Mouse (Mus musculus) spleen, embryonic (tissue): Measurements from ENCODE around the gene Cbr2.
"Not testable (repeated sequence)": the region's sequence is repeated elsewhere in the genome, so short reads cannot be mapped to it uniquely, and the experiment has no call there.

ENCODE experiments used
- CTCF ChIA-PET: fragments of 350-600 bp; sonication (Branson Sonifier 250); formaldehyde crosslinking; loops from one replicate; lab custom pipeline; 2022; lab: Charles Lee

Gene Cbr2

DNA sequence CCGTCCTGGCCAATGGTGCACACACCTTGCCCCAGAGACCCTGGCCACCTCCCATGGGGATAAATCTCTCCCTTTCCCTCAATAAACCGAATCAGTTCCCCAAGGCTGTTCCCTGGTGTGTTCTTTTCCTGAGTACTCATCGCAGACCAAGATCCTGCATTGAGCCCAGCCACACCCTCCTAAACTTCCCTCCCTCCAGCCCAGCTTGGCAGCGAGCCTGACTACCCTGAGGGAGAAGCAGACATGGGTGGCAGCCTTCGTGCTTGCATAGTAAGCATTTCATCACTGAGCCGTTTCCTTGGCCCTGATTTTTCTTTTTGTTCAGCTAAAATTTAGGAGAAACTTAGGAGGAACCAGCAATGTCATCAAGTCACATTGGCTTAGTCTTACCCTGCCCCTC, 1.6 kb upstream of the Cbr2 start:
- CTCF ChIA-PET = no interaction called here

DNA sequence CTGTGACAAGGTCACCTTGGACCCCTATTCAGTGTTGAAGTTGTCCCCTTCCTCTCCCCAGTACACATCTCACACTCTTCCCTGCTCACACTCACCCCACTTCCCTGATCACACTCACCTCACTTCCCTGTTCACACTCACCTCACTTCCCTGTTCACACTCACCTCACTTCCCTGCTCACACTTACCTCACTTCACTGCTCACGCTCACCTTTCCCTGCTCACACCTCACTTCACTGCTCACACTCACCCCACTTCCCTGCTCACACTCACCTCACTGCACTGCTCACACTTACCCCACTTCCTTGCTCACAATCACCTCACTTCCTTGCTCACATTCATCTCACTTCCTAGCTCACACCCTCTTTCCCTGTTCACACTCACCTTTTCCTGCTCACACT, 519 bp downstream of the Cbr2 start:
- CTCF ChIA-PET = interaction anchor here (0.7 kb wide), 1 partner anchor 109 kb away, joined by 3 read pairs; no protein-coding TSS in a partner anchor

DNA sequence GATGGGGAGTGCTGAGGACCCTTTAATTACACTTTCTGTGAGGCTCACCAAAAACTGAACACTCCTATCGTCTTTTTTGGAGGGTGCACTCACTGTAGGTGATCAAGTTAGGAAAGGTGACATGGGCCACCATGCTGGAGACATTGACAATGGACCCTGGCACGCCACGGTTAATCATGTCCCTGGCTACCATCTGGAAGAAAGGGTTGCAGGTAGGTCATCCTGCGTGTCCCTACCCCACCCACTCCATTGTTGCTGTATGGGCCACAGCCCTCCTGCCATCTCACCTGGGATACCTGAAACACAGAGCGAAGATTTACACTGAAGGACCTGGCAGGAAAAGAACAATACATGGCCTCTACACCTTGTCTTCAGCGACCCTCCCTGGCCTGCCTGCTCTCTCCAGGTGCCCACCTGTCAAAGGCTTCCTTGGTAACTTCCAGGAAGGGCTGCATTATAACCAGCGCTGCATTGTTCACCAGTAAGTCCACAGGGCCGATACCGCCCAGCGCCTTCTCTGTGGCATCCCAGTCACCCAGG, 1.5 kb downstream of the Cbr2 start:
- CTCF ChIA-PET = no interaction called here

DNA sequence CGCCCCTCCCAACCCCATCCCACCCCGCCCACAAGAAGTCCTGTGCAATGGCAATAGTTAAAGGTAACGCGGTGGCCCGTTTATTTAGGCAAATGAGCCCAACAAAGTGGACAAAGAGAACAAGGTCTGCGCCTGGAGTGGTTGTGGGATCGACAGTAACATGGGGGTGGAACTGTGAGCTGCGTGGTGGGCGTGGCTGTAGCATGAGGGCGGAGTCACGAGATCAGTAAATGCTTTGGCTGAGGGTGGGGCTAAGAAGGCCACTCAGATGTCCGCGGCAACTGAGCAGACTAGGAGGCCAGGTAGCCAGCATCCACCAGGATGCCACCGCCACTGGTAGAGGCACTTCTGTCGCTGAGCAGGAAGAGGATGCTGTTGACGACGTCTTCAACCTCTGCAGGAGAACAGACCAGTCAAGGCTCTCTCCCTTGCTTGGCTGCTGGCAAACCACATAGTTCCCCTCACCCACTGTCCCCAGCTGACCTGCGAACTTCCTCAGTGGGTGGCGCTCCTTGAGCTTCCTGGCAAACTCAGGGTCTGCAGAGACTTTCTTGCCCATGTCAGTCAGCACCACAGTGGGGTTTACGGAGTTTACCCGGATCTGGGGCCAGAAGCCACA, 2.4 kb downstream of the Cbr2 start:
- CTCF ChIA-PET = not testable (repeated sequence)

DNA sequence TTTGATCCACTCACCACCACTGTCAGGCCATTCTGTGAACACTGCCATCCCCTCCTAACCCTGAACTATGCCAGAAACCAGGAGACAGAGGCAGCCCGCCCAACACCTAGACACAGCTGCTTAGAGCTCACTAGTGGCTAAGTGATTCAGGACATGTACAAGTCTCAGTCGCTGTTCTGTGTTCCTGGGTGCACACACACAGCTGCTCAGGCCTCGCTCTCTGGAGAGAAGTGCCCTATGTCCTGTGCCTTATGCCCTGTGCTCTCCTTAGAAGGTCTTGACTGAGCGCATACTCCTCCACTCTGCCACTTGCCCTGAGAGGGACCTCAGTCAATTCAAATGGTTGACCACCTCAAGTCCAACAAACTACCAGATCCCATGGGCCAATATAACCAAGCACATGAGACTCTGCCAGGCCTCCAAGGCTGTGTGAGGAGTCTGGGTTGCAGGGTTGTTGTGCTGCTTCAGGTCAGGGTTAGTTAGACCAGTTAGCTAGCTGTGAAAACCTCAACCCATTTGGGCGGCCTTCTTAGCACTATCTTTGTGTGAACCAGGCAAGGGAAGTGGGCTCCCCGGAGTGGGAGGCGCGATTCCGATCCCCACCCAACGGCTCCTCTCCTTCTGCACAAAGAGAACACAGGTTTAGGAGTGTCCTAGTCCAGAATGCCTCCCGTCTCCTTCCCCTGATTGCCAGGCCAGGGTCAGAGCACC, 3.2 kb downstream of the Cbr2 start:
- CTCF ChIA-PET = no interaction called here

DNA sequence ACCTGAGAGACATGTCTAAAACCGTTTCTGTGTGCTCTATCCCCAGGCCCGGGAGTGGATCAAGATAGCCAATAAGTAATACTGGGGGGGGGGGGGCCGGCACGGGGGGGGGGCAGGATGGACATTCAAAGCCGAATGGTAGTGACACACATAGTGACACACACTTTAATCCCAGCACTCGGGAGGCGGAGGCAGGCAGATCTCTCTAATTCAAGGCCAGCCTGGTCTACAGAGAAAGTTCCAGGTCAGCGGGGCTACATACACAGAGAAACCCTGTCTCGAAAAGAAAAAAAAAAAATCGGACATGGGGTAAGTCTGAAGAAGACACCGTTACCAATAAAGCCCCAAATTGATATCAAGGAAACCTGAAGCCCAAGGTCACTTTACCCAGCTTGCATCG, 4.3 kb downstream of the Cbr2 start:
- CTCF ChIA-PET = interaction anchor here (0.8 kb wide), 1 partner anchor 68 kb away, joined by 3 read pairs; no protein-coding TSS in a partner anchor

DNA sequence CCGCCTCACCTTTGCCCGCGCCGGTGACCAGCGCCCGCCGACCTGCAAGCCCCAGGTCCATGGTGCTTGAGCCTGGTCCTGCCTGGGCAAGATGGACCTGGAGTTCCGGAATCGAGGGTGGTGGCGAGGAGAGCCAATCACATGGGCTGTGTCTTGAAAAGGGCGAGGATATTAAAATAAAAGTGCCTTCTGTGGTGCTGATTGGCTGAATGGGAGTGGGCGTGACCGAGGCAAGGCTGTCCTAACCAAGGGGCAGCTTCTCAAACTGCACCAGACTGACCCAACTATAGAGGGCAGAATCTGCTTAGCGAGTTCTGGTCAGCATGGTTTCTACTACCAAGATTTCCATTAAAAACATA, 4.8 kb downstream of the Cbr2 start, which contains the start of gene Dcxr:
TSS of gene Dcxr (minus strand) at position 113 of the 359 bp plus-strand sequence.
- CTCF ChIA-PET = interaction anchor here (0.8 kb wide), 1 partner anchor 68 kb away, joined by 3 read pairs; no protein-coding TSS in a partner anchor

DNA sequence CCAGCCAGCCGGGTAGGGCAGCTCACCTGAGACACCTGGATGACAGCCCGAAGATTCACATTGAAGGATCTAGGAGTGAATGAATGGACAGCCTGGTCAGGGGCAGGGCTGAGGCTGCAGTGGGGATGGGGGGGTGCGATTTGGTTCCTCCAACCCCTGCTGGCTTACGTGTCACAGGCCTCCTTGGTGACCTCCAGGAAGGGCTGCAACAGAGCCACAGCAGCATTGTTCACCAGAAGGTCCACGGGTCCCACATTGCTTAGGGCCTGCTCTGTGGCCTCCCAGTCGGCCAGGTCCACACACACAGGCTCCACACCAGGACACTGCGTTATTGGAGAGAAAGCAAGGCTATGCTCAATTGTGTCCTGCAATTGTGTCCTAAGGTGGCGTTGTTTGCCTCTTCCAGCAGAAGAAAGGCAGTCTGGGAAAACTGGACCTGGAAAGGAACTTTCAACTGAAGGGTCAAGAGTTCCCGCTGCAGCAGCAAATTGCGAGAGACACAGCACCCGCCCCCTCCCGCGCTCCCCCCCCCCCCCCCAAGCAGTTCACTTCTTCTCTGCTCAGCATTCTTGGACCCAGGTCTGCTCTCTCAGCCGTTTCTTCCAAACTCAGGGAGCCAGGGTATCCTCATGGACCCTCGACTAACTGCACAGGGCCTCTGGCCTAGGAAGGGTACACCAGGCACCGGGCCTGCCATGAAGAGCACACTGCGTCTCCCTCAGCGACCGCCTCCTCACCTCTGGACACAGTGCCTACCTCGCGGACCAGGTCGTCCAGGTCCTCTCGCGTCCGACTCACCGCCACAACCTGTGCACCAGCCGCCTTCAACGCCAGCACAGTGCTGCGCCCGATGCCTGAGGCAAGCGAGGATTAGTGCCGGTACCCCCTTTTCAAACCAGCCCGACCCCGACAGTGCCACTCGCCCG, 5.4 kb downstream of the Cbr2 start:
- CTCF ChIA-PET = interaction anchor here (0.9 kb wide), 1 partner anchor 13 kb away, joined by 3 read pairs; the partner anchor contains the start of genes Cenpx and Lrrc45

DNA sequence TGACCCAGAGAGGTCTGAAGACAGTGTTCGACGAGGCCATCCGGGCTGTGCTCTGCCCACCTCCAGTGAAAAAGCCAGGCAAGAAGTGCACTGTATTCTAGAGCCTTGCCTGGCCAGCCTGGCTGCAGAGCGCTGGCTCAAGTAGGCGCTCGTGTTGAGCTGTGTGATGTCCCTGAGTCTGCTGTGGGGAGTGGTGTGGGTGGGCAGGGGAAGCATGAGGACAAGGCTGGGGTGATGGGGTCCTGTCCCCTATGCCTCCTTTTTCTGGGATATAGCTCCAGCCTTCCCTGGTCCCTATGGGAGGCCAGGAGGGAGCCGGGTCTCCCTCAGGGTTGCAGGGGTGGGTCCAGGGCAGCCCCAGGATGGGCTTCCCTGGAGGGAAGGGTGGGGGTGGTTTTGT, 8.4 kb downstream of the Cbr2 start:
- CTCF ChIA-PET = interaction anchor here (0.6 kb wide), 1 partner anchor 72 kb away, joined by 7 read pairs; no protein-coding TSS in a partner anchor

DNA sequence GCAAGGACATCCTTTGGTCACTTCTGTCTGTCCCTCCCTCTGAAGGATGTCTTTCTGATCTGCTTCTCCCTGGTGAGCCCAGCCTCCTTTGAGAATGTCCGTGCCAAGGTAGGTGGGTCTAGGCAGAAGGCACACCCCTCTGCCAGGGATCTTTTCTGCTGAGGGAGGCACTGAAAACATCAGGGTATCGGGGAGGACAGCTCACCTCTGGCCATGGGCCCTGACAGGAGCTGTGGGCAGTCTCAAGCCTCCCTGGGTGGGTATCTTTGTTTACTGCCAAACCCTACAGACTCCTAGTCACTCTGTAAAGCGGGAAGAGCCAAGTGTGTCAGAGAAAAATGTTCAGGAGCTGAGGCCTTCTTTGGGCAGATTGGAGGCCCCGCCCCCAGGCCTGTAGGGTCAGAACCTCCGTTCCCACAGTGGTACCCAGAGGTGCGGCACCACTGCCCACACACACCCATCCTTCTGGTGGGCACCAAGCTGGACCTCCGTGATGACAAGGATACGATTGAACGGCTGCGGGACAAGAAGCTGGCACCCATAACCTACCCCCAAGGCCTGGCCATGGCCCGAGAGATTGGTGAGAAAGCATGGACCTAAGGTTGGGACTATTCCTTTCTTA, 9.0 kb downstream of the Cbr2 start:
- CTCF ChIA-PET = interaction anchor here (0.6 kb wide), 1 partner anchor 73 kb away, joined by 7 read pairs; no protein-coding TSS in a partner anchor

DNA sequence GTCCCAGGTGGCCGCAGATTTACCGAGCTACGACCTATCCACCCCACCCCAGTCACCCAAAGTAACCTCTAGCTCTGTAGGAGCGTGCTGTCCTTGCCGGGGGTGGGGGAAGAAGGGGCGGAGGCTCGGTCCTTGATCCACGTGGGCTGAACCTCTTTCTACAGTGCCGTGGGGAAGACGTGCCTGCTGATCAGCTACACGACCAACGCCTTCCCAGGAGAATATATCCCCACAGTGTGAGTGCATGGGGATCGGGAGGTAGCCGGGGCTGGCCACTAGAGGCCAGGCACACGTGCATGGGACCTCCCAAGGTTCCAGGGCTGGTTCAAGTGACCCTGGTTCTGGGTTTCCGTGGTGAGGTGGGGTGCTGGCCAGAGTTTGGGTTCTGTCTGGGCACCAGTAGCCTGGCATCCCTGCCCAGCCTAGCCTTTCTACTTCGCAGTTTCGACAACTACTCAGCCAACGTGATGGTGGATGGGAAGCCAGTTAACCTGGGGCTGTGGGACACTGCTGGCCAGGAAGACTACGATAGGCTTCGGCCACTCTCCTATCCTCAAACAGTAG, 9.8 kb downstream of the Cbr2 start:
- CTCF ChIA-PET = interaction anchor here (0.7 to 1.7 kb wide), 3 partner anchors 28 to 236 kb away, joined by 3 to 6 read pairs (median 5); no protein-coding TSS in a partner anchor

DNA sequence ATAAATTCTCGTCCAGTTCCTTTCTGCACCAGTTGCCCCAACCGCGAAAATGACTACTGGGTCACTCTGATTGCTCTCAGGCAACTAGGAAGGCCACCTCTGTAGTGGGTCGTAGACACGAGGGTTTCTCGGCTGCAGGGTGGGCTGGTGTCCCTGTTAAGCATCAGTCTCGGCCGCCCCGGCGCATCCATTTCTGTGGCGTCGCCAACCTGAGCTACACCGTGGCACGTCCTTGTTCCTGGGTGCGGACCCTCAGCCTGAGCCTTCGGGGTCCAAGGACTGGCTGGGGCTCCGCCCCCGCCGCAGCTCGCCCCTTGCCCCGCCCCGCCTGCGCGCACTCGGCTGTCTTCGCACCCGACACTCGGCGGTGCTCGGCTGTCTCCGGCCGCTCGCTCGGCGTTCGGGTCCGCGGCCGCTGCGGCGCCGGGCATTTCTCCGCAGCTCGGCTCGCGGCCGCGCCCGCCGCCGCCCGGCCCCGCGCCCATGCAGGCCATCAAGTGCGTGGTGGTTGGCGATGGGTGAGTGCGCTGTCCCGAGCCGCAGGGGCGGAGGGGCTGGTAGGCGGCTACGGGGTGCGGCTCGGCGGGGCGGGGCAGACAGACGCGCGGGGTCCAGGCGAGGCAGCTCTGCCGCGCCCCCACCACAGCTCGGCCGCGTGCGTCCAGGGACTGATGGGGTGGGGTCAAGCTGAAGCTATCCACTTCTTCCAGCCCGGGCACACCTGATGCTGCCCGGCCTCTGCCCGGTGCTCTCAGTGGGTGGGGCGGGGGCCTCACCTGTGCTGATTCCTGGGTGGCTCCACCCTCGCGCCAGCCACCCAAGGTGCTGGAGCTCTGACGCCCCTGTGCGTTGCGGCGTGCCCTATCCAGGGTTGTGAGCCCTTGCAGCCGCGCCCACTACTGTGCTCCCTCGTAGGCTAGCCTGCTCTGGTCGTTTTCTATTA, 10.5 kb downstream of the Cbr2 start, which contains the start of gene Rac3:
TSS of gene Rac3 (plus strand) at position 347 of the 943 bp plus-strand sequence.
- CTCF ChIA-PET = interaction anchor here (0.7 to 2.1 kb wide), 6 partner anchors 28 to 235 kb away, joined by 3 to 8 read pairs (median 6); no protein-coding TSS in a partner anchor

DNA sequence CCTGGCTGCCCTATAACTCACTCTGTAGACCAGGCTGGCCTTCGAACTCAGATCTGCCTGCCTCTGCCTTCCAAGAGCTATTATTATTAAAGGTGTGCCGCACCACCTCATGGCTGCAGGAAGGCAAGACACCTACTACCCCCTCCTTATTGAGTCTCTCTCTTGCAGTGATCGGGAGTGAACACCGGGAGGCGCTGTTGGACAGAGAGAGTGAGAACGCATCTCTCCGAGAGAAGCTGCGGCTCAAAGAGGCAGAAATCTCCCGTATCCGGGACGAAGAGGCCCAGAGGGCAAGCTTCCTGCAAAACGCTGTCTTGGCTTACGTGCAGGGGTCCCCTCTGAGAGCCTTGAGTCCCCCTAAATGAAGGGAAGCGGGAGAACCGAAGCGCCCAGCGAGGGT, 11.5 kb downstream of the Cbr2 start:
- CTCF ChIA-PET = interaction anchor here (0.6 to 2.1 kb wide), 6 partner anchors 30 to 697 kb away, joined by 3 to 8 read pairs (median 5); no protein-coding TSS in a partner anchor

DNA sequence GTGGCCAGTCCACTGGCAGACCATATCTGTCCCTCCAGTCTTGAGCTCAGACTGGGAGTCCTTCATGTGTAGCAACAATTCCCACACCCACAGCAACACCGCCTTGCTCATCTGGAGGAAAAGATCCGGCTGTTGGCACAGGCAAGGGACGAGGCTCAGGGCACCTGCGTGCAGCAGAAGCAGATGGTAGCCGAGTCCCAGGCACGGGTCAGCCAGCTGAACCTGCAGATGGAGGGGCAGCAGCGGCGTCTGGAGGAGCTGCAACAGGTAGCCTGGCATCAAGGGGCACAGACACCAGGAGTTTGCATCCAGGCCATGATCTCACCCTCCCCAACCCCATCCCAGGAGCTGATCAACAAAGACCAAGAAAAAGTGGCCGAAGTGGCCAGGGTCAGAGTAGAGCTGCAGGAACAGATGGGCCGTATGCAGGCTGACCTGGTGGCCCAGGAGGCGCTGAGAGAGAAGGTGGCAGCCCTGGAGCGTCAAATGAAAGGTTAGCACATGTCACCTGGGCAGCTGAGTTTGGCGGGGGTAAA, 12.0 kb downstream of the Cbr2 start:
- CTCF ChIA-PET = interaction anchor here (0.6 to 2.1 kb wide), 5 partner anchors 8 to 698 kb away, joined by 3 to 8 read pairs (median 4); no protein-coding TSS in a partner anchor

DNA sequence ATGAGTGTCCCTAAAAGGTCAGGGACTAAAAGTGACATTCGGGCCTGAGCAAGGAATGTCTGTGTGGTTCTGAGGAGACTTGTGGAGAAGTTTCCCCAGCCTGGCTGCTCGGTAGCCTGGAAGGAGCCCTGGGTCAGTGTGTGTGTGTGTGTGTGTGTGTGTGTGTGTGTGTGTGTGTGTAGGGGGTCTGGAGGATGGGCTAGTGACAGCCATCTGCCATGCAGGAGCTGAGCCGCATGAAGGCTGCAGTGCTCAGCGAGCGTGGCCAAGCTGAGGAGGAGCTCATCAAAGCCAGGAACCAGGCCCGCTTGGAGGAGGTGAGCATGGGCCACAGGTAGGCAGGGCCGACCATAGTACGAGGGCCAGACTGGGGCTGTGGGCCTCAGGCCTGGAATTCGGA, 12.7 kb downstream of the Cbr2 start:
- CTCF ChIA-PET = interaction anchor here (0.9 to 2.1 kb wide), 2 partner anchors 8 to 97 kb away, joined by 3 to 6 read pairs; no protein-coding TSS in a partner anchor

DNA sequence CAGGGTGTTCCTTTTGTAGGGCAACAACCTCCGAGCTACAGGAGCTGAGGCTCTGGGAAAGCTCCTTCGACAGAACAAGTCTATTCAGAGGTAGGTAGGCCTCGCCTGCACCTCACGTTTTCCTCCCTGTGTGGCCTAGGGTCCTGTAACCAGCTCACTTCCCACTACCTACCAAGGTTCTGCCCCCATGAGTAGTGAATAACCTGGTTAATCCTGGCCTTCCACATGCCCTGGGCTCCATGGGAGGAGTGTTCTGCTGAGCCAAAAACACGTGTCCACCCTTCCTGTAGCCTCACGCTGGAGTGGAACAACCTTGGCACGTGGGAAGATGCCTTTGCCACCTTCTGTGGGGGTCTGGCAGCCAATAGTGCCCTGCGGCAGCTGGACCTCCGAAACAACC, 16.8 kb downstream of the Cbr2 start:
- CTCF ChIA-PET = no interaction called here

DNA sequence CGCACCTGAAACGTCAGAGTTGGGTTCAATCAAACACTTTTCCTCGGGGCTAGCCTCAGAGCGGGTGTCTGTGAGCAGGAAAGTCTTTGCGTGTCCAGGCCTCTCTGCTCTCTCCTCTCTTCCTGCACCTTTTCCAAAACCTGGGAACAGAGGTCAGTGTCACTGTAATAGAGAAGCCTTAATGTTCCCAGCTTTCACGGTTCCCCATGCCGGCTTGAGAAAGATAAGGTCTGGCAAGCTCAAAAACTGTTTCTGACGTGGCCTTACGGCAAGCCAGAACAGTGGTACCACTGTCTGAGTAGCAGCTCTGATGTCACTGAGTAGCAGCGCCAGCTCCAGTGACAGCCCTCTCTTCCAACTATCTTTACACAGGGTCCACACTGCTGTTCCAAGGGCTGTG, 17.4 kb downstream of the Cbr2 start:
- CTCF ChIA-PET = interaction anchor here (1.0 kb wide), 1 partner anchor 12 kb away, joined by 3 read pairs; no protein-coding TSS in a partner anchor
